Mouse (Mus musculus) kidney, postnatal 0 days (tissue): ENCODE data around the gene Rhpn2. TPM values are rescaled to one million over a fixed set of nuclear protein-coding genes. Genes with fewer than 3 reads are reported as not detected.

Experiments used
- ATAC-seq: fragments of 200-750 bp; cut with Nextera tagmentation; replicated peaks from 2 replicates; pipeline ENCODE4 v1.8.0; 2017; ENCODE audit warnings: low read depth, moderate number of reproducible peaks, moderate TSS enrichment, moderate library complexity; ENCODE audit not compliant: low FRiP score
- DNase-seq: peaks from one replicate; pipeline ENCODE4 v3.0.0-alpha.2; 2016; ENCODE audit warnings: low spot score
- H3K27ac ChIP-seq: fragments of 300-500 bp; sonication (generic); 2 replicates; pipeline ENCODE4 v1.5.1; 2014; ENCODE audit warnings: mild to moderate bottlenecking
- H3K27me3 ChIP-seq: fragments of 300-500 bp; sonication (generic); 2 replicates; pipeline ENCODE4 v1.6.1; 2014; ENCODE audit warnings: low read length, mixed read lengths; ENCODE audit not compliant: insufficient read depth
- H3K36me3 ChIP-seq: fragments of 300-500 bp; sonication (generic); 2 replicates; pipeline ENCODE4 v1.6.1; 2014; ENCODE audit warnings: low read length, mixed read lengths; ENCODE audit not compliant: insufficient read depth
- H3K4me1 ChIP-seq: fragments of 300-500 bp; sonication (generic); replicated peaks from 2 replicates; pipeline ENCODE4 v1.6.1; 2014; ENCODE audit warnings: antibody characterized with exemption, low read length, mixed read lengths; ENCODE audit not compliant: insufficient read depth
- H3K4me2 ChIP-seq: fragments of 300-500 bp; sonication (generic); 2 replicates; pipeline ENCODE4 v1.6.1; 2014; ENCODE audit warnings: mild to moderate bottlenecking, low read length, moderate library complexity, mixed read lengths
- H3K4me3 ChIP-seq: fragments of 300-500 bp; sonication (generic); replicated peaks from 2 replicates; pipeline ENCODE4 v1.5.1; 2014; ENCODE audit warnings: low read depth, low read length
- H3K9ac ChIP-seq: fragments of 300-500 bp; sonication (generic); 2 replicates; pipeline ENCODE4 v1.6.1; 2014; ENCODE audit warnings: low read depth, low read length
- H3K9me3 ChIP-seq: fragments of 300-500 bp; sonication (generic); replicated peaks from 2 replicates; pipeline ENCODE4 v1.6.1; 2016; ENCODE audit warnings: low read length, inconsistent platforms, mixed read lengths
- CTCF ChIP-seq: IDR thresholded peaks from 2 replicates; pipeline ENCODE4 v1.5.1; 2016; ENCODE audit warnings: antibody characterized with exemption, low read depth, mild to moderate bottlenecking, moderate library complexity
- WGBS: fragments of 180-500 bp; shearing (Covaris S2); extraction: QIAGEN DNeasy Blood & Tissue Kit; methylation state at CpG from one replicate; pipeline ENCODE4 v1.1.7; 2014; 5-methylcytosine and 5-hydroxymethylcytosine counted together
- polyA plus RNA-seq: library from polyadenylated mRNA; unstranded; fragments of >200 nt; fragmentation: Nextera tagmentation; extraction: Ambion mirVana; gene quantifications from 2 replicates; pipeline ENCODE4 v1.2.1, GENCODE M21; 2015

The Rhpn2 gene
- polyA plus RNA-seq, 1 experiment from 2014 or later, result 14.6 TPM

DNA sequence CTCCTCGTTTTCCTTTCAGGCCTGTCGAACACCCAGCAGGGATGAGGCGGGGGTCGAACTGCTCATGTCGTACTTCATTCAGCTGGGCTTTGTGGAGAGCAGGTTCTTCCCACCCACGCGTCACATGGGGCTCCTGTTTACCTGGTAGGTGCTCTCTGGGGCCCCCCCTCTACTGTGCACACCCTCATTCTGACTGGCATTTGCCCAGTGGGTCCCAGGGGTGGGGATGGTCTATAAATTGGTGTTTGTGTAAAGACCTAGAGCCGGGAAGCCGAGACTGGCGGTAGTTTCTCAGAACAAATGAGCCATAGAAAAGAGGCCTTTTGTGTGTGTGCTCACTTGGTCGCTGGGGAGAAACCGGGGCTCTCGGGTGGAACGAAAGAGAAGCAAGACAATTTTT lies 37.1 kb downstream of the Rhpn2 start:
- no peak for TF ChIP-seq CTCF
- Histone ChIP-seq H3K4me2 (no peak overlapping the region), H3K4me1 (peaks cover 16% of the 10 kb centered on the region; the same call in 1 of the 2 replicates), H3K4me3 (no peak overlapping the region), H3K9me3 (no peaks in the 10 kb centered on the region), H3K36me3 (0 out of 2 replicates have a peak, but pooled peaks cover 2% of the 10 kb centered on the region), H3K9ac (no peak overlapping the region), H3K27ac (peak overlapping the region; percentile 58), H3K27me3 (no peaks in the 10 kb centered on the region)
- WGBS, result 39% methylated on average over 14 of the region's 14 CpGs
- ATAC-seq, result no peak
- DNase-seq, result peak; percentile 53

DNA sequence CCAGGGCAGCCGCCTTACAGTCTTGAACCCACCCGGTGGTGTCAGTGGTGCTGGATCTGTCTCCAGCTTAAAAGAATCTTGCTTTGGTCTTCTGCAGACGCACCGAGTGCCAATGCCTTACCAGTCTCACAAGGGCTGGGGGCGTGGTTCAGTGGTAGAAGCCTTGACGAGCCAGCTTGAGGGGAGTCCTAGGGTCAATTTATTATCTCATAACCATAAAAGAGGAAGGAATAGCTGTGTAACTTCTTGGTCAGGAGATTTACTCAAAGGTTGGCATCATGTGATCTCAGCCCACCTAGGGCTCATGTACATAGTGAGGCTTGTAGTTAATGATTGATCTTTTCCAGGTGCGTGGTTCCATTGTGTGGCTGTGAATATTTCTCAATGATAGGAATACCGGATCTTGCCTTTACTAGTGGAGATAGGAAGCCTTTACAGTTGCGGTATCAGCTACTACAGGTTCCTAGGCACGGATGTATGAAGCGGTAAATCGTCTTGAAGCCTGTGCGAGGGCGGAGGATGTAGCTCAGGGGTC lies 38.6 kb downstream of the Rhpn2 start:
- H3K36me3 ChIP-seq, result no peaks in the 10 kb centered on the region; the same call in 1 of the 2 replicates
- H3K27ac ChIP-seq, result peak overlapping the region; percentile 78
- H3K4me2 ChIP-seq, result no peak overlapping the region
- H3K27me3 ChIP-seq, result no peaks in the 10 kb centered on the region
- 73% methylated on average over 14 of the region's 14 CpGs for WGBS
- ATAC-seq, result peak; percentile 69
- no peak for TF ChIP-seq CTCF
- no peak overlapping the region for H3K4me3 ChIP-seq
- peaks cover 16% of the 10 kb centered on the region; the same call in 1 of the 2 replicates for H3K4me1 ChIP-seq
- H3K9ac ChIP-seq, result no peak overlapping the region
- no peak for DNase-seq
- H3K9me3 ChIP-seq, result no peaks in the 10 kb centered on the region

GRCm38 (mm10) chr7:35373146-35373989 lies 39.4 kb downstream of the Rhpn2 start:
- Histone ChIP-seq H3K9me3 (no peaks in the 10 kb centered on the region), H3K4me1 (peaks cover 16% of the 10 kb centered on the region; the same call in 1 of the 2 replicates), H3K9ac (no peak overlapping the region), H3K4me2 (no peak overlapping the region), H3K27me3 (no peaks in the 10 kb centered on the region), H3K36me3 (no peaks in the 10 kb centered on the region; the same call in 1 of the 2 replicates), H3K27ac (peak overlapping the region; percentile 78), H3K4me3 (no peak overlapping the region)
- 0 out of 2 replicates have a peak, but pooled peaks have one; percentile 11 for TF ChIP-seq CTCF
- no peak for DNase-seq
- WGBS, result 56% methylated on average over 16 of the region's 16 CpGs
- peak; percentile 88 for ATAC-seq

DNA sequence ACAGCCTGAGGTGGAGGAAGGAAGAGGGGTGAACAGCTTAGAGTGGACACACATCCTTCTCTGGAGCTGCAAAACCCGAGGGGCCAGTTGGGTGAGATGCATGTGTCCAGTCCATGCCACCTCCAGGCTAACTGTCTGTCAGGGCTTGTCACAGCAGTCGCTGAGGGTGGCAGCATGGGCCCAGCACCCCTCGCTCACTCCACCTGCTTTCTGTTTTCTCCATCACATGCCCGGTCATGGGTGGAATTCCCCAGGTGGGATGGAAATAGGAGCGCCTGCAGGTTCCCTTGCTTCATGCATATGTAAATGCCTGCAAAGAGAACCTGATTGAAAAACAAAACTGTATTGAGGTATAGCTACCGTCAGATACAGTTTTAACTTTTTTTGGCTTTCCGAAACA lies 40.3 kb downstream of the Rhpn2 start:
- H3K36me3 ChIP-seq, result no peaks in the 10 kb centered on the region; the same call in 1 of the 2 replicates
- DNase-seq (no peak), ATAC-seq (no peak)
- no peaks in the 10 kb centered on the region for H3K27me3 ChIP-seq
- H3K4me1 ChIP-seq, result peaks cover 16% of the 10 kb centered on the region; the same call in 1 of the 2 replicates
- peak overlapping the region; percentile 78 for H3K27ac ChIP-seq
- H3K4me3 ChIP-seq, result no peak overlapping the region
- no peak overlapping the region for H3K9ac ChIP-seq
- H3K9me3 ChIP-seq, result no peaks in the 10 kb centered on the region
- WGBS, result 72% methylated on average over 7 of the region's 7 CpGs
- no peak for TF ChIP-seq CTCF
- H3K4me2 ChIP-seq, result no peak overlapping the region

- H3K9me3 ChIP-seq, result no peaks in the 10 kb centered on the region
- no peak overlapping the region for H3K9ac ChIP-seq
- H3K27ac ChIP-seq, result no peak overlapping the region
- H3K4me3 ChIP-seq, result no peak overlapping the region
- H3K27me3 ChIP-seq, result no peaks in the 10 kb centered on the region
- 60% methylated on average over 9 of the region's 9 CpGs for WGBS
- ATAC-seq (no peak), DNase-seq (peak; percentile 38)
- H3K4me2 ChIP-seq, result no peak overlapping the region
- TF ChIP-seq CTCF, result no peak
- no peaks in the 10 kb centered on the region; the same call in 1 of the 2 replicates for H3K36me3 ChIP-seq
- peaks cover 16% of the 10 kb centered on the region; the same call in 1 of the 2 replicates for H3K4me1 ChIP-seq
Observed at GRCm38 (mm10) chr7:35376623-35377022, 42.7 kb downstream of the Rhpn2 start.

DNA sequence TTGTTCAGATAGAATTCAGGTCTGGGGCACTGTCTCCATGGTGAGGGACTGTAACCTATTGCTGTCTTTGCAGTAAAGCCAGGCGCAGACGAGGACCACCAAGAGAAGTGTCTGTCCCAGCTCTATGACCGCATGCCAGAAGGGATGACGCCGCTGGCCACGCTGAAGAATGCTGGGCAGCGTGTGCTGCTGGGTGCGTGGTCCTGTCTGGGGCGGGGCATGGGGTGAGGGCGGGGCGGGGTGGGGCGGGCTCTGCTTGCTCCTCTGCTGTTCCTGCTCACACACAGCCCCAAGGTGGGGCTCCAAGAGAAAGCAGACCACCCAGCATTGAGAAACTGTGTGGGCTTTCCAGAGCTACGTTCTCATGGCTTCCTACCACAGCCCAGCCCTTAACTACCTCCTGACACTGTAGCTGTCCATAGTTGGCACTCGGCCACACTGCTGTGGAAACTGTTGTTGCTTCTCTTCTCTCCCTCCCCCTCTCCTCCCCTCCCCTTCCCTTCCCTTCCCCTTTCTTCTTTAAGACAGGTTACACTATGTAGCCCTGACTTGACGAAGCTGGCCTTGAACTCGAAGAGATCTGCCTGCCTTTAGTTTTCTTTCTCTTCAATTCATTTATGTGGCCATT lies 45.6 kb downstream of the Rhpn2 start:
- no peaks in the 10 kb centered on the region; the same call in 1 of the 2 replicates for H3K36me3 ChIP-seq
- no peak overlapping the region for H3K9ac ChIP-seq
- no peak for ATAC-seq
- H3K4me3 ChIP-seq, result no peak overlapping the region
- 53% methylated on average over 16 of the region's 16 CpGs for WGBS
- no peak for DNase-seq
- TF ChIP-seq CTCF, result no peak
- no peaks in the 10 kb centered on the region for H3K27me3 ChIP-seq
- no peak overlapping the region for H3K4me2 ChIP-seq
- no peaks in the 10 kb centered on the region for H3K4me1 ChIP-seq
- no peak overlapping the region for H3K27ac ChIP-seq
- no peaks in the 10 kb centered on the region for H3K9me3 ChIP-seq
